ENCODE assay signal across 20 mouse cellular contexts in the genomic region with DNA sequence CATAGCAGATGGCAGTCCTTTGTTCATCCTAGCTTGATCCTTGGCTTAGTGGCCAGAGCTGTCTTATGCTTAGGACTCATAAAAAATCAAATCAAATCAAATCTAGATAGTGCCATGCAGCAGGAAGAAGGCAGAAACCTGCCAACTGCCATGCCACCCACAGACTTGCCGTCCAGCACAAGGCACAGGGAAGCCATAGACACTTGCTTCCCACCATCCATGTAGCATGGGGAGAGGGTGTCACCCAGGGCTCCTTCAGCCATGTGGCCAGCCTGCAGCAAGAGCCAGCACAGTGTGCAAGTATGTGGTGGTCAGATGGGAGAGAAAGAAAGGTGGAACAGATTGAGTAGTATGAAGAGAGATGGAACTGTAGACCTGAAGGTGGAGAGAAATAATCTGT.
DNase-seq lines count a peak whose midpoint lies in the region; ATAC-seq lines count a peak whose summit lies in the region.
"Had no signal": no experiment of that assay in that cellular context is flagged by ENCODE, and none has a peak within 500 bp of the region (broad histone marks: within the 10 kb centered on the region; RNA-seq: fewer than 3 reads in every experiment).

No protein-coding gene starts in this region.

- no peaks in the 10 kb centered on the region for H3K9me3 ChIP-seq in embryonic facial prominence, embryonic 11.5 days (replicated peaks; ENCODE audit: control insufficient read depth, low read length)
- no peaks in the 10 kb centered on the region for H3K9me3 ChIP-seq in embryonic facial prominence, embryonic 10.5 days
- H3K9me3 ChIP-seq: embryonic facial prominence, embryonic 13.5 days; embryonic facial prominence, embryonic 15.5 days; forebrain, embryonic 10.5 days; forebrain, embryonic 12.5 days had no signal

- no peak overlapping the region for H3K27ac ChIP-seq in embryonic facial prominence, embryonic 11.5 days (replicated peaks; ENCODE audit: low read depth, low read length)
- no peak overlapping the region for H3K27ac ChIP-seq in embryonic facial prominence, embryonic 10.5 days (replicated peaks)
- H3K27ac ChIP-seq: embryonic facial prominence, embryonic 13.5 days; embryonic facial prominence, embryonic 15.5 days; forebrain, embryonic 10.5 days; forebrain, embryonic 12.5 days had no signal

- DNase-seq in cerebellum, postnatal 14 days = peak; percentile 30 to 60
- no peak for DNase-seq in cerebellum, postnatal 36 days
- DNase-seq in embryonic facial prominence, embryonic 11.5 days (ENCODE audit: low spot score) = no peak
- no peak for DNase-seq in embryonic facial prominence, embryonic 10.5 days (ENCODE audit: low spot score)
- peak; percentile 27 for DNase-seq in left cerebral cortex, postnatal 4 days
- DNase-seq in left cerebral cortex, postnatal 36 days (ENCODE audit: low spot score in 2 of 2) = no peak
- DNase-seq: adrenal gland, adult 2 months; adrenal gland, postnatal 10 days; adrenal gland, postnatal 25 days; cerebellum, adult 11 months; cerebellum, adult 2 months; cerebellum, adult 9-11 months; embryo, embryonic 11 days had no signal

- 0 out of 2 replicates have a peak, but pooled peaks have one; percentile 44 for ATAC-seq in embryonic facial prominence, embryonic 11.5 days (replicated peaks; ENCODE audit: insufficient number of reproducible peaks, low FRiP score, low TSS enrichment, low read depth)
- ATAC-seq: forebrain, embryonic 14.5 days; forebrain, embryonic 16.5 days had no signal

- H3K36me3 ChIP-seq in embryonic facial prominence, embryonic 11.5 days (replicated peaks; ENCODE audit: control insufficient read depth, insufficient read depth, low read depth, low read length) = no peaks in the 10 kb centered on the region
- no peaks in the 10 kb centered on the region for H3K36me3 ChIP-seq in embryonic facial prominence, embryonic 10.5 days (replicated peaks)
- H3K36me3 ChIP-seq: embryonic facial prominence, embryonic 13.5 days; embryonic facial prominence, embryonic 15.5 days; forebrain, embryonic 10.5 days; forebrain, embryonic 12.5 days had no signal

- 85% methylated on average over 1 of the region's 1 CpGs for WGBS in embryonic facial prominence, embryonic 11.5 days
- WGBS in embryonic facial prominence, embryonic 10.5 days = 86% methylated on average over 1 of the region's 1 CpGs

- H3K4me2 ChIP-seq in embryonic facial prominence, embryonic 11.5 days (ENCODE audit: low read depth, low read length) = no peak overlapping the region
- H3K4me2 ChIP-seq: embryonic facial prominence, embryonic 13.5 days; embryonic facial prominence, embryonic 15.5 days; forebrain, embryonic 12.5 days had no signal

- H3K9ac ChIP-seq in embryonic facial prominence, embryonic 11.5 days (replicated peaks; ENCODE audit: low read length) = no peak overlapping the region
- H3K9ac ChIP-seq: embryonic facial prominence, embryonic 13.5 days; embryonic facial prominence, embryonic 15.5 days; forebrain, embryonic 12.5 days had no signal

- H3K4me1 ChIP-seq in embryonic facial prominence, embryonic 11.5 days (ENCODE audit: control insufficient read depth, insufficient read depth, low read length) = no peaks in the 10 kb centered on the region
- H3K4me1 ChIP-seq in embryonic facial prominence, embryonic 10.5 days = no peaks in the 10 kb centered on the region
- H3K4me1 ChIP-seq: embryonic facial prominence, embryonic 13.5 days; embryonic facial prominence, embryonic 15.5 days; forebrain, embryonic 10.5 days; forebrain, embryonic 12.5 days had no signal

- H3K27me3 ChIP-seq in embryonic facial prominence, embryonic 11.5 days (ENCODE audit: control insufficient read depth, insufficient read depth, low read length) = no peaks in the 10 kb centered on the region
- no peaks in the 10 kb centered on the region for H3K27me3 ChIP-seq in embryonic facial prominence, embryonic 10.5 days (replicated peaks; ENCODE audit: low read depth, poor library complexity, severe bottlenecking)
- H3K27me3 ChIP-seq: embryonic facial prominence, embryonic 13.5 days; embryonic facial prominence, embryonic 15.5 days; forebrain, embryonic 12.5 days had no signal

- no peak overlapping the region for H3K4me3 ChIP-seq in embryonic facial prominence, embryonic 11.5 days (ENCODE audit: low read depth, low read length)
- no peak overlapping the region for H3K4me3 ChIP-seq in embryonic facial prominence, embryonic 10.5 days
- H3K4me3 ChIP-seq: embryonic facial prominence, embryonic 13.5 days; embryonic facial prominence, embryonic 15.5 days; erythroblast, embryonic 14.5 days; forebrain, embryonic 10.5 days; forebrain, embryonic 12.5 days had no signal

- intact Hi-C loops in left cerebral cortex, postnatal 4 days (cut with DNase I) = no loop called here
- intact Hi-C loops in left cerebral cortex, postnatal 36 days (cut with DNase I) = no loop called here

Comparison
In these comparisons a context has a peak if more than half of its experiments do, and no peak if none do; other contexts are left out.
1. DNase-seq: peak in cerebellum, postnatal 14 days (2 of 2) and left cerebral cortex, postnatal 4 days (single experiment); none in cerebellum, postnatal 36 days (0 of 2), embryonic facial prominence, embryonic 11.5 days (single experiment), embryonic facial prominence, embryonic 10.5 days (single experiment) and left cerebral cortex, postnatal 36 days (0 of 2).